Mouse (Mus musculus): ENCODE measurements around the gene Nek1.

The Nek1 gene

GRCm38 (mm10) chr8:61162186-61162566, 169.2 kb downstream of the Nek1 start:
- no peak for DNase-seq

- no peak for DNase-seq
These were observed 178.6 kb downstream of the Nek1 start for GRCm38 (mm10) chr8:61171546-61171945.

DNA sequence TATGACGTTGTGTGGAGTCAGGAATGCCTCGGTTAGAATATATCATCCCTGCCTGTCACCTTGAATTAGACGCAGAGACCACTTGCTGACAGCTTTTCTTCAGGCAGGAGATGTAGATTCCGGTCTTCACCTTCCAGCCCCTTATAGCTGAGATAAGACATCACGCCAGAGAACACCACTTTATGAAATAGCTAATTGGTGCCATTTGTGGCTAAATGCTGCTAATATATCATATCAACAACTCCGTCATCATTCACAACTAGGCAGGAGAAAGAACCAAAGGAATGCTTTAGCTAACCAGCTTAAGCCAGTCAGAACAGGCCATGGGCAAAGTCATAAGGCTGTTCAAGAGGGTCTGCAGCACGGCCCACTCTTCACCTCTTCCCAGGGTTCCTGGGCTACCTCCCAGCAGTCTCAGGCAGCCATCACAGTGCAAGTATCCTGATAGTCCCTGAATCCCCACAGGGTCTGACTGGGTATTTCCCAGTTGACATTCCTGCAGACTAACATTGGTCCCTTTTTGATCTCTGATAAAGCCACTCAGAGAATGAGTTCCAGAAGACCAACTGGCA, 181.0 kb downstream of the Nek1 start:
- no peak for DNase-seq

DNA sequence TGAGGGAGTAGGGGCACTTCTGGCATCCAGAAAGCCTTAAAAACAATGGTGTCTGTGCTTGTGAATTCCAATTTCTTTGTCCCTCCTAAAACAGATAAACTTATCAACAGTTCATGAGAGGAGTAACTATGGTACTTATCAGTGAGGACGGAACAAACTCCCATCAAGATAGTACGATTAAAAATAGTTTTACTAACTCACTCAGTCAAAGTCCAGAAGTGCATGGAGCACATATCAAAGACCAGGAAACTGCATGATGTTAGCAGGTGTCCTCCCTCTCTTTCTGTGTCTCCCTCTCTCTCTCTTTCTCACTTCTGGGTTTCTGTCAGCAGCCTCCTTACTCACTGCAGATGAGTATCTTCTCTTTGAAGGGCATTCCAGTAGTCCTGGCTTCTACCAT, 182.9 kb downstream of the Nek1 start:
- no peak for DNase-seq

- DNase-seq, result no peak
These were observed 184.9 kb downstream of the Nek1 start for GRCm38 (mm10) chr8:61177680-61178593.

DNA sequence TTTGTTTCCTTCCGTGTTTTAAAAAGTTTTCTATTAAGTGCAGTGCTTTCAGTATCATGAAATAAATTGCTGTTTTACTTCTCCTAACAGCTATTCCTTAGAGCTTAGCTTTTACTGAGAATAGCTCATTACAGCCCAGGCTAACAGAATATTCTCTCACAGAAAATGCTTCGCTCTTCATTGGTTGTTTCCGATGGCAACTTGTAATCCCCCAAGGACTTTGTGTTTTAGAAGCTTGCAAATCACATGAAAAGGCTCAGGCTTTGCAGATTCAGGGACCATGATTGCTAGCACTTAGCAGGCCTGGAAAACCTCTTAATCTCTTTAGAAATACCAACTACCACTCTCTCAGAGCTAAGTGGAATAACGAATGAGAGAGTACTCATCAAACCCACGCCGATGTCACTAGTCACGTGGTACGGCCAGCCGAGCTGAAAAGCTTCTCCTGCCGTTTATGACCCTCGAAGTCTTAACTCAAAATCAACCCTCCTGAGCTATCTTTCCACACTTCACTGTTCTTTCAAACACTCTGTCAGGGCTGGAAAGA, 185.7 kb downstream of the Nek1 start:
- DNase-seq, result no peak

All from right cerebral cortex, adult 18-20 months (tissue).